Mouse (Mus musculus) urinary bladder, postnatal 4 days (tissue): ENCODE measurements around the gene Msl2.

ENCODE experiments used
- DNase-seq, 2 experiments: peaks; one replicate each; pipeline ENCODE4 v3.0.0; 2021 to 2022; ENCODE audit warnings: low spot score in 2 of 2

Msl2 gene

GRCm38 (mm10) chr9:101073987-101074331 is at the start of gene Msl2:
Gene Msl2, plus strand, starts transcription at chr9:101074101.
- DNase-seq, result no peak

- no peak for DNase-seq
Measured at GRCm38 (mm10) chr9:101033761-101034447, 40.0 kb upstream of the Msl2 start.

GRCm38 (mm10) chr9:101034448-101035098 is 39.3 kb upstream of the Msl2 start, which contains the start of gene Pccb:
Gene Pccb, minus strand, starts transcription at chr9:101034898.
- peak; percentile 93 to 95 for DNase-seq

- no peak for DNase-seq
Measured at GRCm38 (mm10) chr9:101035836-101036596, 37.9 kb upstream of the Msl2 start.

- no peak for DNase-seq
Measured at GRCm38 (mm10) chr9:101036876-101037275, 37.0 kb upstream of the Msl2 start.

- no peak for DNase-seq
Measured at GRCm38 (mm10) chr9:101037396-101037795, 36.5 kb upstream of the Msl2 start.

GRCm38 (mm10) chr9:101038634-101039033 is 35.3 kb upstream of the Msl2 start:
- no peak for DNase-seq

GRCm38 (mm10) chr9:101041508-101041907 is 32.4 kb upstream of the Msl2 start:
- no peak for DNase-seq

- DNase-seq, result no peak
Measured at GRCm38 (mm10) chr9:101042249-101042648, 31.7 kb upstream of the Msl2 start.

- no peak for DNase-seq
Measured at GRCm38 (mm10) chr9:101045710-101046338, 28.1 kb upstream of the Msl2 start.

GRCm38 (mm10) chr9:101052007-101052406 is 21.9 kb upstream of the Msl2 start:
- no peak for DNase-seq

GRCm38 (mm10) chr9:101052691-101053090 is 21.2 kb upstream of the Msl2 start:
- no peak for DNase-seq

- no peak for DNase-seq
Measured at GRCm38 (mm10) chr9:101053279-101053678, 20.6 kb upstream of the Msl2 start.

GRCm38 (mm10) chr9:101057156-101057555 is 16.7 kb upstream of the Msl2 start:
- no peak for DNase-seq

GRCm38 (mm10) chr9:101061035-101061434 is 12.9 kb upstream of the Msl2 start:
- no peak for DNase-seq

GRCm38 (mm10) chr9:101062253-101062780 is 11.6 kb upstream of the Msl2 start:
- no peak for DNase-seq

- no peak for DNase-seq
Measured at GRCm38 (mm10) chr9:101065076-101065602, 8.8 kb upstream of the Msl2 start.

- no peak for DNase-seq
Measured at GRCm38 (mm10) chr9:101069781-101070180, 4.1 kb upstream of the Msl2 start.

- no peak for DNase-seq
Measured at GRCm38 (mm10) chr9:101072506-101072905, 1.4 kb upstream of the Msl2 start.

- peak; percentile 99 for DNase-seq
Measured at GRCm38 (mm10) chr9:101073041-101073986, 587 bp upstream of the Msl2 start.
